Mouse (Mus musculus) spleen, embryonic (tissue): Measurements from ENCODE around the gene Tbc1d25.

ENCODE experiments used
- CTCF ChIA-PET: fragments of 350-600 bp; sonication (Branson Sonifier 250); formaldehyde crosslinking; loops from one replicate; lab custom pipeline; 2022; lab: Charles Lee

The Tbc1d25 gene

GRCm38 (mm10) chrX:8179646-8180045 lies 3.7 kb upstream of the Tbc1d25 start:
- CTCF ChIA-PET: no interaction called here

GRCm38 (mm10) chrX:8178871-8179270 lies 2.9 kb upstream of the Tbc1d25 start:
- CTCF ChIA-PET: no interaction called here

- CTCF ChIA-PET: no interaction called here
Measured at GRCm38 (mm10) chrX:8175169-8175503, 845 bp downstream of the Tbc1d25 start.

GRCm38 (mm10) chrX:8167716-8168647 lies 8.0 kb downstream of the Tbc1d25 start:
- CTCF ChIA-PET: no interaction called here

GRCm38 (mm10) chrX:8164471-8164870 lies 11.5 kb downstream of the Tbc1d25 start:
- CTCF ChIA-PET: no interaction called here

- CTCF ChIA-PET: interaction anchor here (0.7 kb wide), 1 partner anchor 33 kb away, joined by 3 read pairs; no protein-coding TSS in a partner anchor
Measured at GRCm38 (mm10) chrX:8163076-8163475, 12.9 kb downstream of the Tbc1d25 start.

- CTCF ChIA-PET: interaction anchor here (0.6 kb wide), 1 partner anchor 358 kb away, joined by 3 read pairs; no protein-coding TSS in a partner anchor
Measured at GRCm38 (mm10) chrX:8145153-8145991, 30.6 kb downstream of the Tbc1d25 start, which contains the start of gene Rbm3. Gene Rbm3, minus strand, starts transcription at chrX:8145880.

- CTCF ChIA-PET: no interaction called here
Measured at GRCm38 (mm10) chrX:8143750-8144149, 32.2 kb downstream of the Tbc1d25 start.

GRCm38 (mm10) chrX:8142948-8143347 lies 33.0 kb downstream of the Tbc1d25 start:
- CTCF ChIA-PET: interaction anchor here (0.7 kb wide), 1 partner anchor 9 kb away, joined by 3 read pairs; no protein-coding TSS in a partner anchor

GRCm38 (mm10) chrX:8141058-8141457 lies 34.9 kb downstream of the Tbc1d25 start:
- CTCF ChIA-PET: no interaction called here

- CTCF ChIA-PET: no interaction called here
Measured at GRCm38 (mm10) chrX:8140446-8140845, 35.5 kb downstream of the Tbc1d25 start.

GRCm38 (mm10) chrX:8139480-8139879 lies 36.5 kb downstream of the Tbc1d25 start:
- CTCF ChIA-PET: no interaction called here

- CTCF ChIA-PET: no interaction called here
Measured at GRCm38 (mm10) chrX:8135886-8136285, 40.1 kb downstream of the Tbc1d25 start.

- CTCF ChIA-PET: interaction anchor here (0.6 kb wide), 1 partner anchor 184 kb away, joined by 3 read pairs; no protein-coding TSS in a partner anchor
Measured at GRCm38 (mm10) chrX:8132017-8132976, 43.7 kb downstream of the Tbc1d25 start, which contains the start of gene Wdr13. Gene Wdr13, minus strand, starts transcription at chrX:8132892.

- CTCF ChIA-PET: no interaction called here
Measured at GRCm38 (mm10) chrX:8131393-8131792, 44.6 kb downstream of the Tbc1d25 start.

GRCm38 (mm10) chrX:8125235-8125634 lies 50.7 kb downstream of the Tbc1d25 start:
- CTCF ChIA-PET: no interaction called here

- CTCF ChIA-PET: no interaction called here
Measured at GRCm38 (mm10) chrX:8123821-8124470, 52.0 kb downstream of the Tbc1d25 start.

- CTCF ChIA-PET: no interaction called here
Measured at GRCm38 (mm10) chrX:8117264-8117663, 58.7 kb downstream of the Tbc1d25 start.

GRCm38 (mm10) chrX:8115275-8115674 lies 60.7 kb downstream of the Tbc1d25 start:
- CTCF ChIA-PET: interaction anchor here (1.0 kb wide), 1 partner anchor 16 kb away, joined by 3 read pairs; no protein-coding TSS in a partner anchor

GRCm38 (mm10) chrX:8105019-8105418 lies 71.0 kb downstream of the Tbc1d25 start:
- CTCF ChIA-PET: no interaction called here
